Mouse (Mus musculus) midbrain, postnatal 0 days (tissue): ENCODE data around the gene Vmn2r97. TPM values are rescaled to one million over a fixed set of nuclear protein-coding genes. Genes with fewer than 3 reads are reported as not detected.
"Not testable (repeated sequence)": the region's sequence is repeated elsewhere in the genome, so short reads cannot be mapped to it uniquely, and the experiment has no call there.

Experiments used
- ATAC-seq: fragments of 200-750 bp; cut with Nextera tagmentation; 2 replicates; pipeline ENCODE4 v1.8.0; 2017; ENCODE audit warnings: moderate number of reproducible peaks, mild to moderate bottlenecking, moderate TSS enrichment, moderate library complexity; ENCODE audit not compliant: low FRiP score
- DNase-seq: peaks from one replicate; pipeline ENCODE4 v3.0.0-alpha.2; 2015; ENCODE audit warnings: low spot score
- H3K27ac ChIP-seq: fragments of 300-500 bp; sonication (generic); 2 replicates; pipeline ENCODE4 v1.5.1; 2014; ENCODE audit warnings: low read depth, mild to moderate bottlenecking, low read length, mixed read lengths
- H3K27me3 ChIP-seq: fragments of 300-500 bp; sonication (generic); 2 replicates; pipeline ENCODE4 v1.6.1; 2014; ENCODE audit warnings: low read length, control low read depth, mixed read lengths; ENCODE audit not compliant: insufficient read depth
- H3K36me3 ChIP-seq: fragments of 300-500 bp; sonication (generic); 2 replicates; pipeline ENCODE4 v1.6.1; 2014; ENCODE audit warnings: low read length, control low read depth, mixed read lengths; ENCODE audit not compliant: insufficient read depth
- H3K4me1 ChIP-seq: fragments of 300-500 bp; sonication (generic); 2 replicates; pipeline ENCODE4 v1.6.1; 2014; ENCODE audit warnings: mild to moderate bottlenecking, control low read depth, antibody characterized with exemption, low read length, mixed read lengths; ENCODE audit not compliant: insufficient read depth
- H3K4me2 ChIP-seq: fragments of 300-500 bp; sonication (generic); 2 replicates; pipeline ENCODE4 v1.6.1; 2014; ENCODE audit warnings: low read depth, mild to moderate bottlenecking, low read length, mixed read lengths; ENCODE audit not compliant: poor library complexity, severe bottlenecking
- H3K4me3 ChIP-seq: fragments of 300-500 bp; sonication (generic); 2 replicates; pipeline ENCODE4 v1.5.1; 2014; ENCODE audit warnings: low read depth, mild to moderate bottlenecking, low read length, moderate library complexity
- H3K9ac ChIP-seq: fragments of 300-500 bp; sonication (generic); replicated peaks from 2 replicates; pipeline ENCODE4 v1.6.1; 2014; ENCODE audit warnings: mild to moderate bottlenecking, low read length, moderate library complexity, mixed read lengths; ENCODE audit not compliant: poor library complexity, severe bottlenecking
- H3K9me3 ChIP-seq: fragments of 300-500 bp; sonication (generic); 2 replicates; pipeline ENCODE4 v1.6.1; 2016; ENCODE audit warnings: low read length, control low read depth
- CTCF ChIP-seq: IDR thresholded peaks from 2 replicates; pipeline ENCODE4 v1.5.1; 2016; ENCODE audit warnings: antibody characterized with exemption, mild to moderate bottlenecking
- WGBS: fragments of 180-500 bp; shearing (Covaris S2); extraction: QIAGEN DNeasy Blood & Tissue Kit; methylation state at CpG from one replicate; pipeline ENCODE4 v1.1.7; 2014; 5-methylcytosine and 5-hydroxymethylcytosine counted together
- polyA plus RNA-seq: library from polyadenylated mRNA; unstranded; fragments of >200 nt; fragmentation: Nextera tagmentation; extraction: Ambion mirVana; gene quantifications from 2 replicates; pipeline ENCODE4 v1.2.1, GENCODE M21; 2015
- total RNA-seq: library from RNA; depleted of rRNA; stranded (reverse); fragments of >200 nt; gene quantifications from 2 replicates; pipeline ENCODE4 v1.2.3, GENCODE M21; 2014; rRNA removed

Gene Vmn2r97
- total RNA-seq: not detected in 2 replicates
- polyA plus RNA-seq: not detected in 2 replicates

DNA sequence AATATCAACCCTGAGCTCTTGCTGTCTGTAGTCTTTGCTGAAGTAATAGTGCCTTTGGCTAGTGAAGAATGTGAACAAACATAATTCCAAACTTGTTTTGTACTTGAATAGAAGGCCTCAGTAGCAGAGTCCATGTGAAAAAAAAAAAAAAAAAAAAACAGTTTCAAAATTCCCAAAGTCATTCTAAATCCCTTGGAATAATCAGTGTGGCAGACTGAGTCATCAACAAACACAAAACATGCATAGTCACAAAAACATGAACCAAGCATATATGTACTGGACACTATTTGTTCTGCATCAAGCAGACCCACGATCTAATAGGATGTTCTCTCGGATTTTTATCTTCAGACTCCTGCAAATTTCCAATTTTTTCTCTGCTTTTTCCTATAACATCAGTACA lies at the start of gene Vmn2r97:
TSS of gene Vmn2r97 (plus strand) at position 301 of the 400 bp plus-strand sequence.
- DNase-seq, H3K4me3 ChIP-seq, H3K4me1 ChIP-seq, H3K36me3 ChIP-seq, H3K4me2 ChIP-seq, H3K9me3 ChIP-seq, H3K27me3 ChIP-seq, H3K27ac ChIP-seq, H3K9ac ChIP-seq, ATAC-seq: not testable (repeated sequence)
- 68% methylated on average over 2 of the region's 2 CpGs for WGBS

DNA sequence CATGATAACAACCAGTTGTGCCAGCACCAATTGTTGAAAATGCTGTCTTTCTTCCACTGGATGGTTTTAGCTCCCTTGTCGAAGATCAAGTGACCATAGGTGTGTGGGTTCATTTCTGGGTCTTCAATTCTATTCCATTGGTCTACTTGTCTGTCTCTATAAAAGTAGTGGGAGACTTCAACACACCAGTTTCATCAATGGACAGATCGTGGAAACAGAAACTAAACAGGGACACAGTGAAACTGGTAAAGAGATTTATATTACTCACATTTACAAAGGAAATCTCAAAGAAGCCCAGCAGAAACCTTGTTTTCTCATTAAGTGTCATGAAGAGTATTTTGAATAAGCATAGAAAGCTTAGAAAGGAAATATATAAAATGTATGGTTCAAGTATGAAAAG lies 31.7 kb upstream of the Vmn2r97 start:
- not testable (repeated sequence) for DNase-seq, H3K9ac ChIP-seq, H3K4me3 ChIP-seq, H3K36me3 ChIP-seq, H3K4me2 ChIP-seq, ATAC-seq, H3K9me3 ChIP-seq, H3K4me1 ChIP-seq, H3K27ac ChIP-seq, H3K27me3 ChIP-seq
- 88% methylated on average over 1 of the region's 2 CpGs for WGBS

DNA sequence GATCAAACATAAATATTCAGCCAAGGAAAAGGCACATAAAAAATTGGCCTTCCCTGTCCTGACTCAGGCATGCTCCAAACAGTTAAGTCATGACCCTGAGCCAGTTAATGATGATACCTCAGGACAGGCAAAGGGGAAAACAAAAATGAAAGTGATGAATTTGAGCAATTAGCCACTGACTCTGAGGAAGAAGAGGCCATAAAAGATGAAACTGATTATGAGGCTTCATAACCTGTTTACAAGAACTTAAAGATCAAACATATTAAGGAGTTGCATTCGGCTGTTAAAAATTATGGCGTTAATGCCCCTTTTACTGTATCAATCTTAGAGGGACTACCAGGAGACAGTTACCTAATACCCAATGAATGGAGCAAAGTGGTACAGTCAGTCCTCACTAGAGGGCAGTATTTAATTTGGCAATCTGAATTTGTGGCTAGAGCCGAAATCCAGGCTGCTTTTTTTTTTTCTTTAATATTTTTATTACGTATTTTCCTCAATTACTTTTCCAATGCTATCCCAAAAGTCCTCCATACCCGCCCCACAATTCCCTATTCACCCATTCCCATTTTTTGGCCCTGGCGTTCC lies 24.3 kb upstream of the Vmn2r97 start:
- no peak for TF ChIP-seq CTCF
- H3K4me3 ChIP-seq: no peak overlapping the region
- H3K27me3 ChIP-seq: no peaks in the 10 kb centered on the region
- no peak overlapping the region for H3K9ac ChIP-seq
- DNase-seq: no peak
- no peaks in the 10 kb centered on the region for H3K4me1 ChIP-seq
- no peak for ATAC-seq
- no peak overlapping the region for H3K4me2 ChIP-seq
- peaks cover 22% of the 10 kb centered on the region for H3K9me3 ChIP-seq
- WGBS: 86% methylated on average over 6 of the region's 6 CpGs
- H3K27ac ChIP-seq: no peak overlapping the region
- H3K36me3 ChIP-seq: no peaks in the 10 kb centered on the region

DNA sequence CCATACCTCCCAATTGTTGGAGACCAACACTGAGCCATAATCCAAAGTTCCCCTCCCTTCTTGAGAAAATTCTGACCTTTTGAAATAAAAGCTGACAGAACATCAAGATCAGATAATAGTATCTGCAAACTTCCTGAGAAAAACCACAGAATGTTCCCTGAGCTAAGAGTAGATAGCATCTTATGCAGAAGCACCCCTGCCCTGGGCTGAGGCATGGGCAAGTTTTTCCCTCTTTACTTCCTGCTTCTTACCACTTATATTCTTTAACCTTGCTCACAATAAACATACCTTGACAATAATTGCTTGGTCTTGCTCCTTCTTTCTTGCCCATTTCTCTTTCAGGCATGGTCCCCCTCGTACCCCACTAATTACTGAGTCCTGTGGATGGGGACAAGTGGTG lies 43.7 kb downstream of the Vmn2r97 start:
- peaks cover 37% of the 10 kb centered on the region for H3K9me3 ChIP-seq
- H3K4me2 ChIP-seq, H3K36me3 ChIP-seq, ATAC-seq, H3K4me3 ChIP-seq, H3K4me1 ChIP-seq, H3K27me3 ChIP-seq, DNase-seq, H3K27ac ChIP-seq, H3K9ac ChIP-seq: not testable (repeated sequence)
- 77% methylated on average over 1 of the region's 1 CpGs for WGBS

DNA sequence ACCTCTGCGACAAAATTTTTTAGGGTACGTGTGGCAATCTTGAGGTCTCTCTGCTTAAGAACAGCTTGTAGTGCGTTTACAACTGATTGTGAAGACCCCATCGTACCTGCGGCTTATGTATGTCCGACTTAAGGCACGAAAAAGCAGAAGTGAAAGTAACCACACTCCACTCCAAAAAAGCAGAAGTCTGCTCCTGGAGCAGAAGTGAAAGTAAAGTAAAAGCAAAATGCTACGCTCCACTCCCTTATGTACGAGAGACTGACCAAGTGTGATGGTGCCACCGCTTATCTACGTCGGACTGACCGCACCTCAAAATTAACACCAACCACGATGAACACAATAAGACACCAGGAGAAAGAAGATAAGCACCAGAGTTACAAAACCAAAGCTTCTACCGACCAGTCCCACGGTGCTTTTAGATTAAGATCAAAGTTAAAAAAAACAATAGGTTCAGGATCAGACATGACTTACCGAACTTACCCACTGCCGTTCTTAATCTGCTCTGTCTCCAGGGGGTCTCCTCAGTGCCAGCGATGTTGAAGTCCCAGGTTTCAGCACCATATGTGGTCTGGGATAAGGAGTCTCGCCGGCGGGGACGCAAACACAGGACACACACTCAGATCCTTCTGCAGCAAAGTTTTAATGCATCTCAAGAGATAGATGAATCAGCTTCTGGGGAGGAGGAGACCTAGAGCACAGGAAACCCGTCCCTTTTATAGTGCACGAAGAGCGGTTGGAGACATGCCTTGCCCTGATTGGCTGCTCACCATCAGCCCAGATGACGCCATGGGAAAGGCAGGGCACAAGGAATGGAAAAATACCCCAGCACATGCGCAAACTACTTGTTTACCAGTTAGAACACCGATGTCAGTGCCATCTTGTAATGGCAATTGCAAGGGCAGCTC lies 54.5 kb downstream of the Vmn2r97 start:
- DNase-seq (no peak), ATAC-seq (no peak)
- Histone ChIP-seq H3K4me3 (no peak overlapping the region), H3K4me2 (no peak overlapping the region), H3K36me3 (no peaks in the 10 kb centered on the region), H3K9ac (no peak overlapping the region), H3K9me3 (peaks cover 31% of the 10 kb centered on the region), H3K4me1 (no peaks in the 10 kb centered on the region), H3K27ac (no peak overlapping the region), H3K27me3 (no peaks in the 10 kb centered on the region)
- 92% methylated on average over 29 of the region's 29 CpGs for WGBS
- TF ChIP-seq CTCF: no peak

Other genes starting within 250 kb of the Vmn2r97 start
- not detected in 2 replicates for gene Vmn2r98, start 139.2 kb downstream of the Vmn2r97 start, total RNA-seq
- not detected in 2 replicates for gene Vmn2r98, start 139.2 kb downstream of the Vmn2r97 start, polyA plus RNA-seq